13 mouse cellular contexts compared by ENCODE assay signal in the genomic region with DNA sequence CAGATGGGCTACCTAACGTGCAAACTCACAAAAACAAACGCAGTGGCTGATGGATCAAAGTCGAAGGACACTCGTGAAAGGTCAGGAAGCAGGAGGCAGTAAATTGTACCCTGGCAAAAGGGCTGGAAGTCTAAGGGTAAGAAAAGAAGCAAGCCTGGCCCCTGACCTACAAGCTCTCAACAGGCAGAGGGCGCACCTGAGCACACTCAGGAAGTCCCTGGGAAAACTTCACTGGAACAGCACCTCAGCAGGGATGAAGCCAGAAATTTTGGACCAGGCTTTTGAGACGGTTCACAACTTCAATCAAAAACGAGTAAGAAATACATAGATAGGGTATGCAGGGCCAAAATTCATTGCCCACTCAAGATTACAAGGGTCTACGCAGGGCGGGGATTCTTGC. TPM values are rescaled to one million over a fixed set of nuclear protein-coding genes. Genes with fewer than 3 reads are reported as not detected.
DNase-seq lines count a peak whose midpoint lies in the region; ATAC-seq and TF ChIP-seq lines count a peak whose summit lies in the region.
"Not testable (repeated sequence)": the region's sequence is repeated elsewhere in the genome, so short reads cannot be mapped to it uniquely, and the experiment has no call there.
"Had no signal": no experiment of that assay in that cellular context is flagged by ENCODE, and none has a peak within 500 bp of the region (broad histone marks: within the 10 kb centered on the region; RNA-seq: fewer than 3 reads in every experiment).

No protein-coding gene starts in this region.

- TF ChIP-seq CTCF in Patski (IDR thresholded peaks at IDR 0.05) = peak; percentile 57
- peak; percentile 48 for TF ChIP-seq CTCF in kidney, postnatal 0 days (IDR thresholded peaks at IDR 0.05; ENCODE audit: low read depth)

- intact Hi-C loops in left cerebral cortex, postnatal 4 days (cut with DNase I) = not testable (repeated sequence)

- not testable (repeated sequence) for H3K36me3 ChIP-seq in embryonic facial prominence, embryonic 13.5 days; hindbrain, embryonic 13.5 days; kidney, postnatal 0 days (ENCODE audit: insufficient read depth, low read length); midbrain, embryonic 11.5 days (ENCODE audit: control insufficient read depth, insufficient read depth, low read length)

- DNase-seq in Patski (ENCODE audit: low read depth, low spot score); kidney, postnatal 0 days (ENCODE audit: low spot score): not testable (repeated sequence)
- DNase-seq in heart, adult 11 months = peak; percentile 74
- DNase-seq in left cerebral cortex, postnatal 4 days = peak; percentile 0
- DNase-seq in midbrain, embryonic 11.5 days (ENCODE audit: low spot score, missing footprints) = peak; percentile 17
- DNase-seq in right cerebral cortex, postnatal 10 days (ENCODE audit: low spot score in 2 of 2) = peak; percentile 21 to 25

- not testable (repeated sequence) for H3K4me1 ChIP-seq in embryonic facial prominence, embryonic 13.5 days; hindbrain, embryonic 13.5 days (replicated peaks); kidney, postnatal 0 days (replicated peaks; ENCODE audit: insufficient read depth, low read length); midbrain, embryonic 11.5 days (ENCODE audit: control insufficient read depth, insufficient read depth, low read length)

- not testable (repeated sequence) for H3K9me3 ChIP-seq in embryonic facial prominence, embryonic 13.5 days; hindbrain, embryonic 13.5 days; kidney, postnatal 0 days (replicated peaks; ENCODE audit: low read length); midbrain, embryonic 11.5 days (ENCODE audit: control insufficient read depth, low read length)

- not testable (repeated sequence) for H3K27ac ChIP-seq in embryonic facial prominence, embryonic 13.5 days; hindbrain, embryonic 13.5 days; kidney, postnatal 0 days; midbrain, embryonic 11.5 days (ENCODE audit: low read depth, low read length)

- CTCF ChIA-PET in Patski (lab: Charles Lee) = not testable (repeated sequence)

- in situ Hi-C loops in Patski (cut with MboI; ENCODE audit: low pct_unique_long_range_greater_than_20kb) = not testable (repeated sequence)

- not testable (repeated sequence) for H3K9ac ChIP-seq in embryonic facial prominence, embryonic 13.5 days; hindbrain, embryonic 13.5 days; kidney, postnatal 0 days (ENCODE audit: low read depth, low read length); midbrain, embryonic 11.5 days (ENCODE audit: low read length)

- peak overlapping the region; percentile 84 for H3K4me2 ChIP-seq in embryonic facial prominence, embryonic 13.5 days
- peak overlapping the region; percentile 67 for H3K4me2 ChIP-seq in hindbrain, embryonic 13.5 days
- not testable (repeated sequence) for H3K4me2 ChIP-seq in kidney, postnatal 0 days (ENCODE audit: low read length)
- H3K4me2 ChIP-seq in midbrain, embryonic 11.5 days = peak overlapping the region; percentile 65; the same call in 1 of the 2 replicates

- H3K27me3 ChIP-seq in Patski; embryonic facial prominence, embryonic 13.5 days; hindbrain, embryonic 13.5 days; kidney, postnatal 0 days (ENCODE audit: insufficient read depth, low read length); midbrain, embryonic 11.5 days (ENCODE audit: control insufficient read depth, insufficient read depth, low read length): not testable (repeated sequence)

- POLR2A ChIA-PET in Patski (lab: Charles Lee) = not testable (repeated sequence)

- H3K4me3 ChIP-seq in embryonic facial prominence, embryonic 13.5 days; kidney, postnatal 0 days (replicated peaks; ENCODE audit: low read depth, low read length); midbrain, embryonic 11.5 days (ENCODE audit: low read depth, low read length): not testable (repeated sequence)
- peak overlapping the region; percentile 48 for H3K4me3 ChIP-seq in hindbrain, embryonic 13.5 days

- WGBS in embryonic facial prominence, embryonic 13.5 days = 7% methylated on average over 9 of the region's 9 CpGs
- 8% methylated on average over 9 of the region's 9 CpGs for WGBS in hindbrain, embryonic 13.5 days
- 2% methylated on average over 7 of the region's 9 CpGs for WGBS in kidney, postnatal 0 days
- WGBS in midbrain, embryonic 11.5 days = 6% methylated on average over 8 of the region's 9 CpGs

- ATAC-seq in Patski; embryonic facial prominence, embryonic 13.5 days (ENCODE audit: insufficient number of reproducible peaks, insufficient read depth, low FRiP score, low TSS enrichment, low read depth); hindbrain, embryonic 13.5 days (ENCODE audit: low FRiP score); kidney, postnatal 0 days (replicated peaks; ENCODE audit: low FRiP score, low read depth); midbrain, embryonic 11.5 days (ENCODE audit: low FRiP score): not testable (repeated sequence)

RNA-seq across cellular contexts. Expression of a gene that starts 1.0 kb away (rescaled TPM):
- polyA plus RNA-seq in Patski (2021) = not detected
- polyA plus RNA-seq in embryonic facial prominence, embryonic 13.5 days (2015; fragmentation: Nextera tagmentation; extraction: Ambion mirVana) = 0.76 and 1.8 TPM in 2 replicates
- polyA plus RNA-seq in hindbrain, embryonic 13.5 days (2015; fragmentation: Nextera tagmentation; extraction: Ambion mirVana) = 3.9 and 5.3 TPM in 2 replicates
- 0.34 and 0.42 TPM in 2 replicates for polyA plus RNA-seq in kidney, postnatal 0 days (2015; fragmentation: Nextera tagmentation; extraction: Ambion mirVana)
- 1 to 10 TPM; 2.7 to 3.5 TPM for total RNA-seq in left cerebral cortex, postnatal 4 days (2021)
- polyA plus RNA-seq in midbrain, embryonic 11.5 days (2014; fragmentation: Nextera tagmentation; extraction: Ambion mirVana) = 1.0 and 1.7 TPM in 2 replicates
- polyA plus RNA-seq: G1E; liver, embryonic 13.5 days had no signal

RNA-seq across cellular contexts. Expression of a gene that starts 18.5 kb away (rescaled TPM):
- polyA plus RNA-seq in Patski (2021) = not detected
- polyA plus RNA-seq in embryonic facial prominence, embryonic 13.5 days (2015; fragmentation: Nextera tagmentation; extraction: Ambion mirVana) = not detected in 2 replicates
- polyA plus RNA-seq in hindbrain, embryonic 13.5 days (2015; fragmentation: Nextera tagmentation; extraction: Ambion mirVana) = not detected in 2 replicates
- polyA plus RNA-seq in kidney, postnatal 0 days (2015; fragmentation: Nextera tagmentation; extraction: Ambion mirVana) = not detected in 2 replicates
- not detected for total RNA-seq in left cerebral cortex, postnatal 4 days (2021)
- not detected in 2 replicates for polyA plus RNA-seq in midbrain, embryonic 11.5 days (2014; fragmentation: Nextera tagmentation; extraction: Ambion mirVana)
- total RNA-seq: G1E; heart, postnatal 25 days; layer of hippocampus, adult 8-10 months had no signal
- polyA plus RNA-seq: G1E; liver, embryonic 13.5 days; midbrain, embryonic 10.5 days had no signal

RNA-seq across cellular contexts. Expression of a gene that starts 52.7 kb away (rescaled TPM):
- not detected for polyA plus RNA-seq in Patski (2021)
- not detected in 2 replicates for polyA plus RNA-seq in embryonic facial prominence, embryonic 13.5 days (2015; fragmentation: Nextera tagmentation; extraction: Ambion mirVana)
- polyA plus RNA-seq in hindbrain, embryonic 13.5 days (2015; fragmentation: Nextera tagmentation; extraction: Ambion mirVana) = not detected in 2 replicates
- not detected in 2 replicates for polyA plus RNA-seq in kidney, postnatal 0 days (2015; fragmentation: Nextera tagmentation; extraction: Ambion mirVana)
- not detected for total RNA-seq in left cerebral cortex, postnatal 4 days (2021)
- polyA plus RNA-seq in midbrain, embryonic 11.5 days (2014; fragmentation: Nextera tagmentation; extraction: Ambion mirVana) = not detected in 2 replicates
- total RNA-seq: heart, postnatal 25 days; layer of hippocampus, adult 8-10 months had no signal
- polyA plus RNA-seq: G1E; liver, embryonic 13.5 days; midbrain, embryonic 10.5 days had no signal
